Mouse (Mus musculus) lung, postnatal 0 days (tissue): ENCODE measurements around the gene Mog. TPM values are rescaled to one million over a fixed set of nuclear protein-coding genes. Genes with fewer than 3 reads are reported as not detected.

Source experiments
- ATAC-seq: fragments of 200-750 bp; cut with Nextera tagmentation; 2 replicates; pipeline ENCODE4 v1.8.0; 2017; ENCODE audit warnings: moderate library complexity
- DNase-seq: peaks from one replicate; pipeline ENCODE4 v3.0.0-alpha.2; 2016; ENCODE audit warnings: low spot score
- H3K27ac ChIP-seq: fragments of 300-500 bp; sonication (generic); 2 replicates; pipeline ENCODE4 v1.5.1; 2014; ENCODE audit warnings: antibody characterized with exemption, mild to moderate bottlenecking, low read length, mixed read lengths
- H3K27me3 ChIP-seq: fragments of 300-500 bp; sonication (generic); replicated peaks from 2 replicates; pipeline ENCODE4 v1.6.1; 2014; ENCODE audit warnings: low read length, mixed read lengths; ENCODE audit not compliant: insufficient read depth
- H3K36me3 ChIP-seq: fragments of 300-500 bp; sonication (generic); 2 replicates; pipeline ENCODE4 v1.6.1; 2014; ENCODE audit warnings: low read length, mixed read lengths; ENCODE audit not compliant: insufficient read depth
- H3K4me1 ChIP-seq: fragments of 300-500 bp; sonication (generic); 2 replicates; pipeline ENCODE4 v1.6.1; 2014; ENCODE audit warnings: antibody characterized with exemption, low read depth, low read length, mixed read lengths; ENCODE audit not compliant: insufficient read depth
- H3K4me2 ChIP-seq: fragments of 300-500 bp; sonication (generic); replicated peaks from 2 replicates; pipeline ENCODE4 v1.6.1; 2014; ENCODE audit warnings: low read depth, mild to moderate bottlenecking, low read length, moderate library complexity, mixed read lengths
- H3K4me3 ChIP-seq: fragments of 300-500 bp; sonication (generic); 2 replicates; pipeline ENCODE4 v1.5.1; 2014; ENCODE audit warnings: low read depth, low read length
- H3K9ac ChIP-seq: fragments of 300-500 bp; sonication (generic); replicated peaks from 2 replicates; pipeline ENCODE4 v1.6.1; 2014; ENCODE audit warnings: low read depth, mild to moderate bottlenecking
- H3K9me3 ChIP-seq: fragments of 300-500 bp; sonication (generic); 2 replicates; pipeline ENCODE4 v1.6.1; 2016; ENCODE audit warnings: low read length, mixed read lengths
- CTCF ChIP-seq: IDR thresholded peaks from 2 replicates; pipeline ENCODE4 v1.5.1; 2016; ENCODE audit warnings: antibody characterized with exemption, mild to moderate bottlenecking
- EP300 ChIP-seq: IDR thresholded peaks from 2 replicates; pipeline ENCODE4 v1.6.1; 2016; ENCODE audit warnings: antibody characterized with exemption, mild to moderate bottlenecking, control low read depth
- WGBS: fragments of 180-500 bp; shearing (Covaris S2); extraction: QIAGEN DNeasy Blood & Tissue Kit; methylation state at CpG from one replicate; pipeline ENCODE4 v1.1.7; 2014; 5-methylcytosine and 5-hydroxymethylcytosine counted together
- polyA plus RNA-seq: library from polyadenylated mRNA; unstranded; fragments of >200 nt; fragmentation: Nextera tagmentation; extraction: Ambion mirVana; gene quantifications from 2 replicates; pipeline ENCODE4 v1.2.1, GENCODE M21; 2015

Gene Mog
- polyA plus RNA-seq, 1 experiment from 2014 or later, result 0.07 TPM

DNA sequence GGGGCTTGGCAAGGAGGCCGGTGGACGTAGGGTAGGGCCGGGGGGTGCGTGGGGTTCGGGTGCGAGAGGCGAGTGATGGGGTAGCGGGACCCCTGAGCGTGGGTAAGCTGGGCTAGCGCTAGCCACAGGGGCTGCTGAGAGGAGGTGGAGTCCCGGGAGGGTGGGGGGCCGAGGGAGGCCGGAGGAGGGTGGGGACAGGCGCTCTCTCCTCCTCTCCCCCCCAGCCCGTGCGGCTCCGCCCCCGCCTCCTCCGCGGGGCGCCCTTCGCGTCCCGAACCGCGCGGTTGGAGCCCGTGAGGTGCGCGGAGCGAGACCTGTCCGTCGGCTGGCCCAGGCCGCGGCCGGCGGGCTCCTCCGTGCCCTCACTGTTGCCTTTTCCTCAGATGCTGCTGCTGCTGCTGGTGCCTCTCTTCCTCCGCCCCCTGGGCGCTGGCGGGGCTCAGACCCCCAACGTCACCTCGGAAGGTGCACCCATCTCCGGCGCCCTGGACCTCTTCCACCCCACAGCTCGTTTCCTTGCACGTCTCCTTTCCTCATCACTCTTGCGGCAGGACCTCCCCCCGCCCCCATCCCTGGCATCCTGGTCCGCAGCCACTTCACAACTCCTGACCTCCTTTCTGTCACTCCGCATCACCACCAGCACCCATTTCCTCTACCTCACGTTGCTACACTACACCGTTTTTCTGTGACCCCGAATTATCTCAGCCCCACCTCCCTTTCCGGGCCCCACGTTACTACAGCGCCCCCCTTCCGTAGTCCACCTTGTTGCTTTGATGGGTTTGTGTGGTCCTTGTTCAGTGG lies 23.3 kb upstream of the Mog start:
- Histone ChIP-seq H3K4me1 (peaks cover 8% of the 10 kb centered on the region), H3K27me3 (no peaks in the 10 kb centered on the region), H3K27ac (peak overlapping the region; percentile 68), H3K4me2 (peak overlapping the region; percentile 97), H3K9me3 (no peaks in the 10 kb centered on the region), H3K36me3 (no peaks in the 10 kb centered on the region), H3K4me3 (peak overlapping the region; percentile 88), H3K9ac (peak overlapping the region; percentile 83)
- ATAC-seq (peak; percentile 74), DNase-seq (peak; percentile 72)
- TF ChIP-seq EP300, result no peak
- peak; percentile 34; the same call in 1 of the 2 replicates for TF ChIP-seq CTCF
- WGBS, result under 1% methylated on average over 21 of the region's 58 CpGs

DNA sequence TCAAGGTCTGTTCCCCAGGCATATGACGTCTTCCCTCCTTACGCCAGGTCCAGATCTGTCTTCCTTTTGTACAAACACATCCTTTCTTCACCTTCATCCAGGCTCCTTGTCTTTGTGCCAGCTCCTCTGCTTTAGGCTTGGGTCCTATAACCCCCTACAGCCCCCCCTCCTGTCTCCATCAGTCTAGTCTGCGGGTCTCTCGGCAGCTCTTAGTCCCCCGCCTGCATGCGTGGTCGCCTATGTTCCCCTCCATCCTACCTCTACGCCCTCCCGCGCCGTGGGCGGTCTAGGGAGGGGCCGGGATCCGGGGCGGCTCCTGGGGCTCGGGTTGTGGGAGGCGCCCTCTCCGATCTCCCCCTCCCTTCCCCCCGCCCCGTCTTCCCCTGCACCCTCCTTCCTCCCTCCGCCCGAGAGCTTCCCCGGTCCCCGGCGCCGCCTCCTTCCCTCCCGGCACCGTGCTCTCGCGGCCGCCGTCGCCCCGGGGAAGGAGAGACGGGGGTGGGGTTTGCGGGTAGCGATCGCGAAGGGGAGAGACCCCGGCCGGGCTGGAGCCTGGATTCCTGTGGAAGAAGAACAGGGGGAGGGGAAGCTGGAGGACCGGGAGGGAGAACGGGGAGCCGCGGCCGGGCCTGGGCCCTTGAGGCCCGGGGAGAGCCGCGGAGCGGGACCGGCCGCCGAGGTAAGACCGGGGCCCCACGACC lies 22.6 kb upstream of the Mog start, which contains the start of gene Gabbr1:
Gene Gabbr1 (plus strand): TSS at position 356 of the 701 bp plus-strand sequence.
- Histone ChIP-seq H3K4me2 (peak within 1 kb of the TSS; percentile 97), H3K9ac (peak within 1 kb of the TSS; percentile 83), H3K4me3 (peak within 1 kb of the TSS; percentile 88), H3K36me3 (no peaks in the 10 kb centered on the region), H3K27me3 (no peaks in the 10 kb centered on the region), H3K27ac (peak within 1 kb of the TSS; percentile 68), H3K4me1 (peaks cover 8% of the 10 kb centered on the region), H3K9me3 (no peaks in the 10 kb centered on the region)
- WGBS, result 2% methylated on average over 45 of the region's 55 CpGs
- no peak for TF ChIP-seq CTCF
- TF ChIP-seq EP300, result no peak
- ATAC-seq, result peak; percentile 93
- peak; percentile 89 for DNase-seq

- Histone ChIP-seq H3K4me3 (no peak overlapping the region), H3K4me2 (peak overlapping the region; percentile 97; the same call in 1 of the 2 replicates), H3K27ac (no peak overlapping the region), H3K36me3 (no peaks in the 10 kb centered on the region), H3K27me3 (no peaks in the 10 kb centered on the region), H3K9ac (no peak overlapping the region), H3K4me1 (peaks cover 4% of the 10 kb centered on the region), H3K9me3 (no peaks in the 10 kb centered on the region)
- TF ChIP-seq CTCF (no peak), EP300 (no peak; the same call in 1 of the 2 replicates)
- ATAC-seq (no peak), DNase-seq (peak; percentile 56)
- WGBS, result 48% methylated on average over 7 of the region's 7 CpGs
Measured at GRCm38 (mm10) chr17:37044651-37045244, 21.6 kb upstream of the Mog start.

DNA sequence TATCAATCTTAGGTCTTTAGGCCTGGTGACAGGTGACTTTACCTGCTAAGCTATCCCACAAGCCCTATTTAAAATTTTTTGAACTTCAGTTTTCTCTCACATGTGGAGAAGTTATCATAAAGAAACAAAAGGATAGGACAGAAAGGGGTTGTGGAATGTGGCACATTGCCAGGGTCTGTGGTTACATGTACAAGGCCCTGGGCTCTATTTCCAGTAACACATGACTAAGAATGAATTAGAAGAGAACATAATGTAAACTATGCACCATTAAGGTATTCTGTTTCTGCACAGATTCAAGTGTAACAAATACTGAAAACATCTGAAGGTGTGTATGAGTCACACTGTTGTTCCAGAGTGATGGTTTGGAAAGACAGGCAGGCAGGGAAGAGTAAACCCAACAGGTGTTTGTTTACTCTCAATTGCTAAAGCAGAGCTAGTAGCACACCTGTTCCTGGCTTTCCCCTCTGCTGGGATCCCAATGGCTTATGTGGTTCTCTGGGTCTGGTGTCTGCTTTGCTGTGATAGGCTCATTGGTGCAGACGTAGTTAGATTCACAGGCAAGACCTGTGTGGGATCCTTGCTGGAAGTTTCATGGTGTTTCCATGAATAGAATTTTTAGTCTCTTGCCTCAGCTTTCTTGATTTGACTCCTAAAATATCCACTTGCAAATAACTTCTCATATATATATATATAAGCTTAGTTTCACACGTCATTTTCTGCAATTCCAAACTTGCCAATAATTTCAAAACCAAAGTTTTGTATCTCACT lies 16.1 kb upstream of the Mog start:
- no peak for DNase-seq
- whole genome bisulfite sequencing, result 67% methylated on average over 2 of the region's 2 CpGs

DNA sequence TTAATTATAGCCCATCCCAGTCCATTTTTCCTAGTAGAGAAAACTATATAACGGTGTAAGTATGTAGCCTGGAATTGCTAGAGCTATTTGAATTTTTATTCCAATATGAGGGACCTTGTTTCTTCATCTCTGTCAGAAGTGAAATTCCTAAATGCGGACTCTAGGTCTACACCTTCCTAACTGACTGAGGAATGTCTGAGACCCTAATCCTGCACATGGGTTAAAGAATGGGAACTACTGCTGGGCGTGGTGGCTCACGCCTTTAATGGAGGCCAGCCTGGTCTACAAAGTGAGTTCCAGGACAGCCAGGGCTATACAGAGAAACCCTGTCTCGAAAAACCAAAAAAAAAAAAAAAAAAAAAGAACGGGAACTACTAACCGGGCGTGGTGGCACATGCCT lies 6.0 kb upstream of the Mog start:
- 58% methylated on average over 8 of the region's 8 CpGs for WGBS
- Histone ChIP-seq H3K4me2 (peak overlapping the region; percentile 52), H3K4me1 (no peaks in the 10 kb centered on the region), H3K27ac (no peak overlapping the region), H3K4me3 (peak overlapping the region; percentile 57), H3K36me3 (no peaks in the 10 kb centered on the region), H3K9me3 (no peaks in the 10 kb centered on the region), H3K9ac (no peak overlapping the region), H3K27me3 (no peaks in the 10 kb centered on the region)
- DNase-seq (no peak), ATAC-seq (no peak)
- TF ChIP-seq CTCF (no peak), EP300 (no peak)

More for the DNA sequence above, 16.1 kb upstream of the Mog start:
- Histone ChIP-seq H3K9me3 (no peaks in the 10 kb centered on the region), H3K27me3 (no peaks in the 10 kb centered on the region), H3K4me1 (no peaks in the 10 kb centered on the region), H3K36me3 (no peaks in the 10 kb centered on the region), H3K9ac (no peak overlapping the region), H3K27ac (no peak overlapping the region), H3K4me3 (no peak overlapping the region), H3K4me2 (no peak overlapping the region)
- no peak for ATAC-seq
- TF ChIP-seq EP300 (peak; percentile 80), CTCF (no peak)
